Mouse (Mus musculus): ENCODE data around the gene Olfr541.
"Not testable (repeated sequence)": the region's sequence is repeated elsewhere in the genome, so short reads cannot be mapped to it uniquely, and the experiment has no call there.

Gene Olfr541

GRCm38 (mm10) chr7:140696967-140697366 lies at the start of gene Olfr541:
Olfr541 (plus strand) TSS chr7:140697267.
- no peak for DNase-seq (ENCODE audit: low spot score in 2 of 2)

- DNase-seq (ENCODE audit: low spot score in 2 of 2), result no peak
Measured at GRCm38 (mm10) chr7:140659630-140660029, 37.4 kb upstream of the Olfr541 start, which contains the start of gene Olfr539. Olfr539 (plus strand) TSS chr7:140659930.

- DNase-seq (ENCODE audit: low spot score in 2 of 2), result not testable (repeated sequence)
Measured at GRCm38 (mm10) chr7:140670693-140671092, 26.4 kb upstream of the Olfr541 start.

DNA sequence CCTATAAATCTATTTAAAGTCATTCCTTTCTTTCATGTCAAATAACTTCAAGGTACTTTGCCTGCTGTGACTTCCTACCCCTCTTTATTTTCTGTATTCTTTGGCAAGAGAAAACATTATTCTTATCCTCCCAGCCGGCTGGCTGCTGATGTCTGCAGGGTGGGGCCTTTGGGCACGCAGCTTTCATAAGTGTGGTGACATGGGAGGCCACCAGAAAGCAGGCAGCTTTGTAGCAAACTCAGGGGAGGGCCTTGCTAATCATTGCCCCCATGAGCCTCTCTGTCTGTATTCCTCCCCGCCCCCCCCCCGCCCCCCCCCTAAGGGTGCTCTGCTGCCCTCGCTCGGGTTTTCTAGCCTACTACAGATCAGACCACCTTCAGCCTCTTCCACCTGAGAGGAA lies 21.2 kb upstream of the Olfr541 start:
- DNase-seq (ENCODE audit: low spot score in 2 of 2), result no peak

DNA sequence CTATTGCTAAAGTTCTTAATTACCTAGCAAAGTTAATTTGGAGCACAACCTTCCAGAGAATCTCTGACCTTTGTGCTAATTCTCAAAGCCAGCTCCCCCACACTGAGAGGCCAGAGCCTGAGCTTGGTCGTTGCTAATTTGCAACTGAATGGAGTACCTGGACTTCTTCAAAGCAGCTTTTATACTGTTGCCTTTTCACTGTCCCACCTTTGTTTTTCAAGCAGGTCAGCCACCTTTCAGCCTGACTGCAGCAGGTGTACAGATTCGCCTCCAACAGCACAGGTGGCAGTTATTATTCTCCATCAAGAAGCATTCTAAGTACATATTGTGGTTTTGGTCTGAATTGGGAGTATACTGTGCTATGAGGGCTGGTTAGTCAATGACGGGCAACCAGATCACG lies 17.5 kb upstream of the Olfr541 start:
- not testable (repeated sequence) for DNase-seq (ENCODE audit: low spot score in 2 of 2)

DNA sequence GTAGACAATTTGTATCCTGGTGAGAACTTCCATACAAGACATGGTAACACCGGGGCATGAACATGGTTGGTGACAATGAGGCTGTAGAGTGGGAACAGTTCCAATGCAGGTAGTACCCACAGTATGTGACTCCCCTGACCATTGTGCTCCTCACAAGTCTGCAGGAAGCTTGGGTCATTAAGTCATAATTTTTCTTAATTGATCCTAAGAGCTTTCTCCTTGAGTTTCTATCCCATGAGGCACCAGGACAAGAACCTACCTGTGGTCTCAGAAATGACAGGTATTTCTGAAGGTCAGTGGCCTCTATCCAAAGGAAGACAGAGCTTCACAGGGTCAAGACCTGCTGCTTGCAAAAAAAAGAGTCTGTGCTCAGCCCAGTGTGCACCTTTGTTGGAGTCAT lies 15.4 kb upstream of the Olfr541 start, which contains the start of gene Olfr45:
Gene Olfr45, plus strand, starts transcription at position 301 of the 400 bp plus-strand sequence.
- no peak for DNase-seq (ENCODE audit: low spot score in 2 of 2)

- no peak for DNase-seq (ENCODE audit: low spot score in 2 of 2)
Measured at GRCm38 (mm10) chr7:140706348-140706747, 9.3 kb downstream of the Olfr541 start.

DNA sequence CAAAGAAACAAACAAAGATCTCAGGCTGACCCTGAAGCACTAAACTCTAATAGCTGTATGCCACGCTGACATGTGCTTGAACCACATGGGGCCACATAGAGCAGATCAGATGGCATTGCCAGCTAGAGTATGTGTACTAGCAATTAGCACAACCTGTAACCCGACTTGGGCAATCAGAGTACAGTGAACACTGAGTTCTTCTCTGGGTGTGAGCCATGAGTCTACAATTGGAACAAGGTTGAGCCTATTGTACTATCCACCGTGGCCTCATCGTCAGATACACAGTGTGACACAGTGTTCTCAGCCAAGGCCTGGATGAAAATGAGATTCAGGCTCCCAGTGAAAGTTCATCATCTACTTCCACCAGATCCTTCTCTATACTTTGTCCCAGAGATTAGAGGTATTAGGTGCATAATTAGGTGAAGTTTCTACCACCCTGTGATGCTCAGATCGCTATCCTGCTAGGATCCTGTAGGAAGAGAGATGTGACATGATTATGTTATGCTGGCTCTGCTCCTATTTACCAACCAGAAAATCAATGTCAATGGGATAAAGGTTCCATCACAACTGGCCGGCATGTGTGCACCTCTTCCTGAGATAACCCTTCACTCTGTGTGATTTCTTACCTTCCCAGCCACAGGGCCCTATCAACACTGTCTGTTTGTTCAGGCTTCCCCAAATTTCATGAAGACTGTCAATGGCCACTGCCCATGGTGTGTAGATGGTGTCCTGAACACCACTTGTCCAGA lies 10.6 kb downstream of the Olfr541 start:
- DNase-seq (ENCODE audit: low spot score in 2 of 2), result no peak

DNA sequence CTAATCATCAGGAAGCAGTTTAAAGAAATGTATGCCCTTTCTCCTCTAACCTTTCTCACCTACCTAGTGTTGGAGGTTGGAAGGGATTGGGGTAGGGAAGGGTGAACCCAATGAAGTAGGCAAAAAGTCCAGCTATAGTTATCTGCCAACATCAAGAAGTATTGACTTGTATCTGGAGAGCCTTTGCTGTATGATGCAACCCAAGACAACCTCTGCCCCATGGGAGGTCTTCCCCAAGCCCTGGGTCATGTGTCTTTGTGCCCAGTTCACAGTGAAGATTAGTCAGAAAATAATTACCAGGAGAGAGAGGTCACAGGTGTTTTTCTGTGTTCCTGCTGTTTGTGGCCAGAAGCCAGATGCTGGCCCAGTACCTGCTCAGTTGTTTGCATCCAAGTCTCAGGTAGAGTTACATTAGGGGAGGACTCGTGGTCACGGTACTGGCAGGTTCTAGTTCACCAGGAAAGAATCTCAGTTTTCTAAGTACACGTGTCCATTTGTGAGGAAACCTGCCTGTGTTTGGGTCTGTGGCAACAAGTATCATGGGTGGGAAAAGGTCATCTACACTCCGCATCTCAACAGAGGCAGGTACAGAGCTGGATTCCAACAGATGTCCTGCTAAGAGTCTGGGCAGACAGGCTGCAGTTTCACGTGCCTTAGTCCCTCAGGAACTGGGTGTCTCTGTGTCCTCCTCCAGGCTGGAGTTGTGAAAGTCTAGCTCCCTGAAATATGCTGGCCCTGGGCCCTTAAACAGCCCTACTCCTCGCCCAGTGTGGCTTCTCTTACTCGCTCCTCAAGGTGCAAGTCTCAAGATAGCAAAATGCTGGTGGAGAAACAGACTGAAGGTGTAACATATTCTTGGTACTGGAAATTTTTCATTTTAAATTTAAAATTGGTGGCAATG lies 20.3 kb downstream of the Olfr541 start:
- DNase-seq (ENCODE audit: low spot score in 2 of 2), result no peak

- no peak for DNase-seq (ENCODE audit: low spot score in 2 of 2)
Measured at GRCm38 (mm10) chr7:140721095-140721494, 24.0 kb downstream of the Olfr541 start.

DNA sequence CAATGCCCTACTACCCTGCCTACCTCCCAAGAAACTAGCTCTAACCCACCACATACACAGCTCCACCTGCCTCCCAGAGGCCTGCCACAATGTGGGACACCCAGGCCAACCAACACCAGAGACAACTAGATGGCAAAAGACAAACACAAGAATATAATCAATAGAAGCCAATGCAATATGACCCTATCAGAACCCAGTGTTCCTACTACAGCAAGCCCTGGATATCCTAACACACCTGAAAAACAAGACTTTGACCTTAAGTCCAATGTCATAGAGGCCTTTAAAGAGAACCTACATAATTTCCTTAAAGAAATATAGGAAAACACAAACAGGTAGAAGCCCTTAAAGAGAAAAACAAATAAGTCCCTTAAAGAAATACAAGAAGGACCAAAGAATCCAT lies 28.5 kb downstream of the Olfr541 start:
- no peak for DNase-seq (ENCODE audit: low spot score in 2 of 2)

GRCm38 (mm10) chr7:140733162-140733561 lies 36.1 kb downstream of the Olfr541 start:
- no peak for DNase-seq (ENCODE audit: low spot score in 2 of 2)

- no peak for DNase-seq (ENCODE audit: low spot score in 2 of 2)
Measured at GRCm38 (mm10) chr7:140747402-140747801, 50.3 kb downstream of the Olfr541 start.

- DNase-seq (ENCODE audit: low spot score in 2 of 2), result no peak
Measured at GRCm38 (mm10) chr7:140748116-140748826, 51.2 kb downstream of the Olfr541 start.

- no peak for DNase-seq (ENCODE audit: low spot score in 2 of 2)
Measured at GRCm38 (mm10) chr7:140748827-140749160, 51.7 kb downstream of the Olfr541 start.

DNA sequence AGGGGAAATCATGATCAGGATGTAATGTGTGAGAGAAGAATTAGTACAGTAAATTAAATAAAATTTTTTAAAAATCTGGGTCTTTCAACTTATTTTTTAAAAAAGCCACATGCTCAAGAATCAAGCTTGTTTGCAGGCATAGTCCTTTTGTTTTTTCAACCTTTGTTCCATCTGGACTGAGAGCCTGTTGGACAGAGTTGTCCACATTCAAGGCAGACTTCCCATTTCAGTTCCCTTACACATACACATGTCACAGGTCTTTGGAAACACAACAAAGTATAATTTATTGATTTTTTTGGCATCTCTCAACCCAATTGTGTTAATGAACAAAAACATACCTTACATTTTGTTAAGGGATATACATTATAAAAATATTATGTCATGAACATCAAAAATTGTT lies 57.5 kb downstream of the Olfr541 start:
- DNase-seq (ENCODE audit: low spot score in 2 of 2), result no peak
